Mouse (Mus musculus) liver, adult 2 months (tissue): ENCODE data around the gene Lrch1. TPM values are rescaled to one million over a fixed set of nuclear protein-coding genes. Genes with fewer than 3 reads are reported as not detected.

Source experiments
- DNase-seq: peaks from one replicate; pipeline ENCODE4 v3.0.0-alpha.2; 2011; ENCODE audit warnings: low read depth, low spot score; ENCODE audit errors: extremely low read depth
- H3K27ac ChIP-seq: fragments of 200-500 bp; replicated peaks from 2 replicates; pipeline ENCODE4 v1.5.1; 2012; ENCODE audit warnings: low read depth, mild to moderate bottlenecking, control low read depth, inconsistent platforms, low read length; ENCODE audit not compliant: insufficient read depth
- H3K27me3 ChIP-seq: fragments of 200-500 bp; 2 replicates; pipeline ENCODE4 v1.6.1; 2012; ENCODE audit warnings: mild to moderate bottlenecking, moderate library complexity, low read length, inconsistent platforms; ENCODE audit not compliant: control insufficient read depth, insufficient read depth
- H3K36me3 ChIP-seq: fragments of 200-500 bp; 2 replicates; pipeline ENCODE4 v1.6.1; 2012; ENCODE audit warnings: low read length, inconsistent platforms; ENCODE audit not compliant: control insufficient read depth, insufficient read depth
- H3K4me1 ChIP-seq: fragments of 200-500 bp; 2 replicates; pipeline ENCODE4 v1.6.1; 2011; ENCODE audit warnings: low read length; ENCODE audit not compliant: control insufficient read depth, insufficient read depth
- H3K4me3 ChIP-seq: fragments of 200-500 bp; 2 replicates; pipeline ENCODE4 v1.5.1; 2011; ENCODE audit warnings: low read depth, mild to moderate bottlenecking, control low read depth, low read length, moderate library complexity; ENCODE audit not compliant: insufficient read depth
- H3K79me2 ChIP-seq: fragments of 200-500 bp; 2 replicates; pipeline ENCODE4 v1.6.1; 2012; ENCODE audit warnings: inconsistent platforms, mild to moderate bottlenecking, low read length, moderate library complexity; ENCODE audit not compliant: control insufficient read depth, insufficient read depth
- H3K9ac ChIP-seq: fragments of 200-500 bp; 2 replicates; pipeline ENCODE4 v1.6.1; 2012; ENCODE audit warnings: low read depth, mild to moderate bottlenecking, control low read depth, inconsistent platforms, low read length
- CTCF ChIP-seq: fragments of 200-500 bp; IDR thresholded peaks from 2 replicates; pipeline ENCODE4 v1.5.1; 2011; ENCODE audit warnings: low read depth, low read length, control low read depth
- POLR2A ChIP-seq: fragments of 200-500 bp; IDR thresholded peaks from 2 replicates; pipeline ENCODE4 v1.6.1; 2011; ENCODE audit warnings: low read length, control low read depth; ENCODE audit not compliant: insufficient read depth; ENCODE audit errors: extremely low read depth
- WGBS: fragments of 180-500 bp; shearing (Covaris S2); methylation state at CpG from one replicate; pipeline ENCODE4 v1.1.7; 2018; 5-methylcytosine and 5-hydroxymethylcytosine counted together
- polyA plus RNA-seq: library from polyadenylated mRNA; depleted of rRNA; stranded (reverse); fragments of >200 nt; gene quantifications from 2 replicates; pipeline ENCODE4 v1.2.3, GENCODE M21; 2012
- total RNA-seq: library from RNA; depleted of rRNA; stranded (reverse); fragments of >200 nt; gene quantifications from 2 replicates; pipeline ENCODE4 v1.2.3, GENCODE M21; 2014

Lrch1 gene
- total and polyA plus RNA-seq, 2 experiments: 2.7 to 6.5 TPM

- H3K36me3 ChIP-seq: no peaks in the 10 kb centered on the region
- no peak for TF ChIP-seq CTCF
- no peak for TF ChIP-seq POLR2A
- no peak overlapping the region for H3K9ac ChIP-seq
- WGBS: 86% methylated on average over 5 of the region's 5 CpGs
- no peak overlapping the region for H3K4me3 ChIP-seq
- H3K27me3 ChIP-seq: no peaks in the 10 kb centered on the region
- H3K4me1 ChIP-seq: 0 out of 2 replicates have a peak, but pooled peaks cover 5% of the 10 kb centered on the region
- H3K27ac ChIP-seq: no peak overlapping the region
- no peak for DNase-seq
- H3K79me2 ChIP-seq: peaks cover 52% of the 10 kb centered on the region; the same call in 1 of the 2 replicates
Measured at GRCm38 (mm10) chr14:74917504-74918124, 30.1 kb downstream of the Lrch1 start.

GRCm38 (mm10) chr14:74916691-74917090, 31.0 kb downstream of the Lrch1 start:
- WGBS: 81% methylated on average over 4 of the region's 4 CpGs
- Histone ChIP-seq H3K4me3 (no peak overlapping the region), H3K27me3 (no peaks in the 10 kb centered on the region), H3K36me3 (no peaks in the 10 kb centered on the region), H3K79me2 (peaks cover 54% of the 10 kb centered on the region; the same call in 1 of the 2 replicates), H3K27ac (no peak overlapping the region), H3K4me1 (0 out of 2 replicates have a peak, but pooled peaks cover 5% of the 10 kb centered on the region), H3K9ac (no peak overlapping the region)
- TF ChIP-seq CTCF: no peak
- TF ChIP-seq POLR2A: no peak
- no peak for DNase-seq

- H3K36me3 ChIP-seq: no peaks in the 10 kb centered on the region
- DNase-seq: no peak
- no peak overlapping the region for H3K4me3 ChIP-seq
- 94% methylated on average over 8 of the region's 8 CpGs for whole genome bisulfite sequencing
- H3K27ac ChIP-seq: no peak overlapping the region
- TF ChIP-seq POLR2A: no peak
- no peak for TF ChIP-seq CTCF
- no peak overlapping the region for H3K9ac ChIP-seq
- H3K27me3 ChIP-seq: no peaks in the 10 kb centered on the region
- H3K79me2 ChIP-seq: peaks cover 56% of the 10 kb centered on the region; the same call in 1 of the 2 replicates
- 0 out of 2 replicates have a peak, but pooled peaks cover 5% of the 10 kb centered on the region for H3K4me1 ChIP-seq
Measured at GRCm38 (mm10) chr14:74916075-74916474, 31.6 kb downstream of the Lrch1 start.

GRCm38 (mm10) chr14:74915658-74916057, 32.0 kb downstream of the Lrch1 start:
- Histone ChIP-seq H3K4me3 (no peak overlapping the region), H3K4me1 (0 out of 2 replicates have a peak, but pooled peaks cover 5% of the 10 kb centered on the region), H3K9ac (no peak overlapping the region), H3K27me3 (no peaks in the 10 kb centered on the region), H3K27ac (no peak overlapping the region), H3K79me2 (peaks cover 56% of the 10 kb centered on the region; the same call in 1 of the 2 replicates), H3K36me3 (no peaks in the 10 kb centered on the region)
- TF ChIP-seq CTCF: no peak
- TF ChIP-seq POLR2A: no peak
- WGBS: 90% methylated on average over 2 of the region's 2 CpGs
- DNase-seq: no peak

- 75% methylated on average over 9 of the region's 9 CpGs for WGBS
- H3K4me3 ChIP-seq: no peak overlapping the region
- no peaks in the 10 kb centered on the region for H3K36me3 ChIP-seq
- no peak for TF ChIP-seq CTCF
- TF ChIP-seq POLR2A: no peak
- 0 out of 2 replicates have a peak, but pooled peaks cover 8% of the 10 kb centered on the region for H3K4me1 ChIP-seq
- no peaks in the 10 kb centered on the region for H3K27me3 ChIP-seq
- no peak overlapping the region for H3K9ac ChIP-seq
- peaks cover 56% of the 10 kb centered on the region; the same call in 1 of the 2 replicates for H3K79me2 ChIP-seq
- no peak for DNase-seq
- H3K27ac ChIP-seq: no peak overlapping the region
Measured at GRCm38 (mm10) chr14:74915025-74915424, 32.7 kb downstream of the Lrch1 start.
